Mouse (Mus musculus): ENCODE measurements around the gene Ephx1. TPM values are rescaled to one million over a fixed set of nuclear protein-coding genes. Genes with fewer than 3 reads are reported as not detected.
"Not testable (repeated sequence)": the region's sequence is repeated elsewhere in the genome, so short reads cannot be mapped to it uniquely, and the experiment has no call there.

Ephx1 gene
- polyA plus RNA-seq, 1 experiment from 2014 or later = 6.0 TPM

DNA sequence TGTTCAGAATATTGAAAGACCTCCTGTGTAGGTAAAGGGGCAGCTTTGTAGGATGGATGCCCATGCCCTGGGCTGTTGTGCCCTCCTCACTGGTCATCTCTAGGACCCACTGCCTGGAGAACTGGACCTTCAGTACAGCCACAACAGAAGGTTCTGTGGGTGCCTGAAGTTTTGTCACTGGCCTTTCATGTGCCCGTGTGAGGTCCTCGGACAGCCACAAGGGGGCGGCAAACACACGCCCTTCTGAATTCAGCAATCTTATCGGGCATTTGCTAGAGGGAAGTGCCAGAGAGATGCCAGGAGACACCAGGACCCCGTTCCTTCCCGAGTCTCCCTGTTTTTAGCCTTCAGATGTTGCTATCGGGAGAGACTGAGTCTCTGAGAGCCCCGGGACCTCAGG is 32.9 kb downstream of the Ephx1 start:
- Histone ChIP-seq H3K4me2 (peak overlapping the region; percentile 28; the same call in 1 of the 2 replicates), H3K4me3 (no peak overlapping the region)

DNA sequence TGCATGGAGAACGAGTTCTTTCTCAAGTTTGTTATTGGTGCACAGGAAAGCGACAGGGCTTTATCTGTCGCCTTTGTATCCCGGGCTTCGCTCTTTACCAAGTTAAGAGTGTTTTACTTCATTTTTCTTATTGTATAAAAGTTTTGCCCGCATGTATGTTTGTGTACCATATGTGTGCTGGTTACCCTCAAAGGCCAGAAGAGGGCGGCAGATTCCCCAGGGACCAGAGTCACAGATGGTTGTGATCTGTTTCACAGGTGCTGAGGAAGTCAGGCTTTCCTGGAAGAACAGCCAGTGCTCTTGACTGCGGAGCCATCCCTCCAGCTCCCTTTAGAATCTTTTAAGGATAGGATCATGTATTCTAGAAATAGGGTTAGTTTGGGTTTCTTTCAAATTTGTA is 34.0 kb downstream of the Ephx1 start:
- Histone ChIP-seq H3K9me3 (no peaks in the 10 kb centered on the region), H3K27ac (no peak overlapping the region), H3K36me3 (replicated peaks) (no peaks in the 10 kb centered on the region), H3K27me3 (replicated peaks) (no peaks in the 10 kb centered on the region), H3K4me2 (no peak overlapping the region), H3K4me3 (no peak overlapping the region), H3K4me1 (0 out of 2 replicates have a peak, but pooled peaks cover 2% of the 10 kb centered on the region), H3K9ac (no peak overlapping the region)
- no peak for ATAC-seq (replicated peaks)
- WGBS = 92% methylated on average over 8 of the region's 8 CpGs

More for the DNA sequence above, 32.9 kb downstream of the Ephx1 start:
- no peaks in the 10 kb centered on the region for H3K36me3 ChIP-seq (replicated peaks)
- H3K27ac ChIP-seq = no peak overlapping the region
- H3K27me3 ChIP-seq (replicated peaks) = no peaks in the 10 kb centered on the region
- H3K4me1 ChIP-seq = 0 out of 2 replicates have a peak, but pooled peaks cover 2% of the 10 kb centered on the region
- 1% methylated on average over 9 of the region's 9 CpGs for WGBS
- H3K9me3 ChIP-seq = no peaks in the 10 kb centered on the region
- no peak overlapping the region; the same call in 1 of the 2 replicates for H3K9ac ChIP-seq
- no peak for ATAC-seq (replicated peaks)

DNA sequence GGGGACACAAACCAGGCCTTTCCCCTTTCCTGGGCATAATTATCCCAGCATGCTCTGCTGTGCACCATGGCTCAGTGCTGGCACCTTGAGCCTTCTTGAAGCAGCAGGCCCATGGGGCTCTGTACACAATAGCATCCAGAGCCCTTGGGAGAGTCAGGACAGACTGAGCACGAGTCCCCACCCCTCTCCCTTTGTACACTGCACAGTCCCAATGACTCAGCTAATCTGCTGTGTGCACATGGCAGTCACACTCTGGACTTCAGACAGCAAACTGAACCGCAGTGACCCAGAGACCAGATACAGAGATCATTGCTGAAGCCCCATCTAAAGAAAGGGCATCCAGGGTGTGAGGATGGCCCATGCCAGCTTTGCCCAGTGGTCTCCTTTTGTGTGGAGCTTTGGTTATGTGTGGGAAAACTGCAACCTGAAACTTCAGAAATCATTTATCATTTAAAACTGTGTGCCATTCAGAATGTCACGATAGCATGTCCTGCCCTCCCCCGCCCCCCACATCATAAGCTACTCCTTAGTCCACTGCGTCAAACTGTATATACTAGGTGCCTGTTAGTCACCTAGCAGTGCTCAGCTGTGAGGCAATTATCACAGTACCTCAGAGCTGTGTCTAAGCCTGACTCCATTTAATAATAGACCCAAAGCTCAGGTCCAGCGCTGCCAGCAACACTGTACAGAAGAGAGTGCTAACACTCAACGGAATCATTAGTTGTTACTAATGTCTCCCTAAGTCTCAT is 39.2 kb downstream of the Ephx1 start:
- not testable (repeated sequence) for H3K27me3 ChIP-seq (replicated peaks); H3K4me2 ChIP-seq; H3K27ac ChIP-seq; H3K4me3 ChIP-seq; H3K4me1 ChIP-seq; H3K9me3 ChIP-seq; ATAC-seq (replicated peaks); H3K36me3 ChIP-seq (replicated peaks); H3K9ac ChIP-seq
- 80% methylated on average over 7 of the region's 7 CpGs for WGBS

DNA sequence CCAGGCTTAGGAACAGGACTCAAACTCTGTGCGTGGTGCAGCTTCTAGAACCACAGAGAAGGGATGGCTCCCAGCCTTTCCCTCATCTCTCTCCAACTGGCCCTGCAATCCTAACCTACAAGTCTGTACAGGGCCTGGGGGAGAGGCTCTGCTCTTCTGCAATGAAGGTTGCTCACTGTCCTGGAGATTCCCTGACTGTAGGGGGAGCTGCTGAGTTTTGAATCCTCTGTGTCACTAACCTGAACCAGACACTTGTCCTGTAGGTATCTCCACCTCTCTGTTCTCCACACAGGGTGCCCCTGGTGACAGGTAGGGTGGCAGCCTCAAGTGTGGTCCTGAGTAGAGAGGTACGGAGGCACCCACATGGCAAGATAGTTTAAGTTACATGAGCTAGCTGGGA is 40.2 kb downstream of the Ephx1 start:
- Histone ChIP-seq H3K4me2 (no peak overlapping the region), H3K4me3 (no peak overlapping the region), H3K4me1 (no peaks in the 10 kb centered on the region), H3K27me3 (replicated peaks) (no peaks in the 10 kb centered on the region), H3K36me3 (replicated peaks) (no peaks in the 10 kb centered on the region), H3K9ac (no peak overlapping the region), H3K9me3 (no peaks in the 10 kb centered on the region), H3K27ac (no peak overlapping the region)
- 72% methylated on average over 2 of the region's 2 CpGs for WGBS
- no peak for ATAC-seq (replicated peaks)

GRCm38 (mm10) chr1:180979484-180980251 is 41.0 kb downstream of the Ephx1 start:
- no peak for ATAC-seq (replicated peaks)
- Histone ChIP-seq H3K4me1 (no peaks in the 10 kb centered on the region), H3K36me3 (replicated peaks) (no peaks in the 10 kb centered on the region), H3K9me3 (no peaks in the 10 kb centered on the region), H3K27me3 (replicated peaks) (no peaks in the 10 kb centered on the region), H3K27ac (no peak overlapping the region), H3K4me3 (no peak overlapping the region), H3K9ac (no peak overlapping the region), H3K4me2 (no peak overlapping the region)
- WGBS = 84% methylated on average over 24 of the region's 24 CpGs

GRCm38 (mm10) chr1:180976110-180976679 is 44.5 kb downstream of the Ephx1 start:
- 69% methylated on average over 4 of the region's 4 CpGs for WGBS
- H3K4me2 ChIP-seq = no peak overlapping the region
- no peaks in the 10 kb centered on the region for H3K27me3 ChIP-seq (replicated peaks)
- H3K9ac ChIP-seq = no peak overlapping the region
- no peaks in the 10 kb centered on the region for H3K36me3 ChIP-seq (replicated peaks)
- no peaks in the 10 kb centered on the region for H3K4me1 ChIP-seq
- no peak overlapping the region for H3K27ac ChIP-seq
- no peaks in the 10 kb centered on the region for H3K9me3 ChIP-seq
- ATAC-seq (replicated peaks) = no peak
- H3K4me3 ChIP-seq = no peak overlapping the region

- Histone ChIP-seq H3K9me3 (no peaks in the 10 kb centered on the region), H3K36me3 (replicated peaks) (no peaks in the 10 kb centered on the region), H3K9ac (no peak overlapping the region), H3K4me3 (no peak overlapping the region), H3K4me2 (no peak overlapping the region), H3K27me3 (replicated peaks) (no peaks in the 10 kb centered on the region), H3K27ac (no peak overlapping the region), H3K4me1 (no peaks in the 10 kb centered on the region)
- WGBS = 63% methylated on average over 14 of the region's 14 CpGs
- peak; percentile 63; the same call in 1 of the 2 replicates for ATAC-seq (replicated peaks)
These were observed 46.5 kb downstream of the Ephx1 start for GRCm38 (mm10) chr1:180974126-180974746.

GRCm38 (mm10) chr1:180972941-180973340 is 47.8 kb downstream of the Ephx1 start:
- Histone ChIP-seq H3K9me3 (no peaks in the 10 kb centered on the region), H3K4me3 (no peak overlapping the region), H3K27me3 (replicated peaks) (no peaks in the 10 kb centered on the region), H3K27ac (no peak overlapping the region), H3K9ac (no peak overlapping the region), H3K36me3 (replicated peaks) (no peaks in the 10 kb centered on the region), H3K4me2 (no peak overlapping the region), H3K4me1 (no peaks in the 10 kb centered on the region)
- no peak for ATAC-seq (replicated peaks)
- WGBS = 60% methylated on average over 11 of the region's 11 CpGs

DNA sequence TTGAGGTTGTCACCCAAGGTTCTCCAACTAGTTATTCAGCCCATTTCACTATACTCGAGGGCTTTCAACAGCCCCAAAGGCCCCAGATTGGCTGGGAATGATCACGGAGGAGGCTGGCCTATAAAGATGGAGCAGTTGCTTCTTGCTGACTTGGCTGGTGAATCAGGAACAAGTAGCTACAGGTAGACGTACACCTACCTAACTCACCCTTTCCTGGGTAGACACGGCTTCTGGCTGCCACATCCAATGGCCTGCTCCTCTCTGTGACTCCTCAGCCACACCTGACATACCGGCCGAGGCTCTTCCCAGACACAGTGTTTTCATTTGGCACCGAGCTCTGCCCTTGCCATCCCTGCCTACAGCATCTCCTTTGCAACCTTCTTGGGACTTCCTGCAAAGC is 53.4 kb downstream of the Ephx1 start:
- no peak overlapping the region for H3K27ac ChIP-seq
- no peak for ATAC-seq (replicated peaks)
- WGBS = 89% methylated on average over 7 of the region's 7 CpGs
- no peak overlapping the region for H3K4me3 ChIP-seq
- H3K36me3 ChIP-seq (replicated peaks) = no peaks in the 10 kb centered on the region
- no peaks in the 10 kb centered on the region for H3K4me1 ChIP-seq
- no peaks in the 10 kb centered on the region for H3K9me3 ChIP-seq
- no peak overlapping the region for H3K4me2 ChIP-seq
- H3K9ac ChIP-seq = no peak overlapping the region
- H3K27me3 ChIP-seq (replicated peaks) = no peaks in the 10 kb centered on the region

DNA sequence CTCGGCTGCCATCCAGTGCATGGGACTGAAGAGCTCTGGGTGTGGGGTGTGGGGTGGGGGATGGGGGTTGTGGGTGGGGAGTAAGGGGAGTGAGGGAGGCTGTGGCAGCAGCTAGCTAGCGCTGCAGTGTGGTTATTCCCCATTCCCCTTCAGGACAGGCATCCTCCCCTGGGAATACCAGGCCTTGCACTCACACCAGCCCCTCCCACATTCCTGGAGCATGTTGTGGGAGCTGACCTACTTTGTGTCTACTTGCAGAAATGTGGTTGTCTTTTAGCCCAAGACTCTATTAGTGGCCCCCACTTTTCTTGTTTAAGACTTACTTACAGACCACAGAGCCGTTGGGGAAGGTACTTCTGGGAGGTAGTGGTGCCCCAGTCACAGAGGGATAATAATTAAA is 54.2 kb downstream of the Ephx1 start:
- ATAC-seq (replicated peaks) = no peak
- Histone ChIP-seq H3K4me1 (no peaks in the 10 kb centered on the region), H3K9me3 (no peaks in the 10 kb centered on the region), H3K4me3 (no peak overlapping the region), H3K9ac (no peak overlapping the region), H3K4me2 (no peak overlapping the region), H3K27ac (no peak overlapping the region), H3K36me3 (replicated peaks) (no peaks in the 10 kb centered on the region), H3K27me3 (replicated peaks) (no peaks in the 10 kb centered on the region)
- 66% methylated on average over 3 of the region's 3 CpGs for WGBS

DNA sequence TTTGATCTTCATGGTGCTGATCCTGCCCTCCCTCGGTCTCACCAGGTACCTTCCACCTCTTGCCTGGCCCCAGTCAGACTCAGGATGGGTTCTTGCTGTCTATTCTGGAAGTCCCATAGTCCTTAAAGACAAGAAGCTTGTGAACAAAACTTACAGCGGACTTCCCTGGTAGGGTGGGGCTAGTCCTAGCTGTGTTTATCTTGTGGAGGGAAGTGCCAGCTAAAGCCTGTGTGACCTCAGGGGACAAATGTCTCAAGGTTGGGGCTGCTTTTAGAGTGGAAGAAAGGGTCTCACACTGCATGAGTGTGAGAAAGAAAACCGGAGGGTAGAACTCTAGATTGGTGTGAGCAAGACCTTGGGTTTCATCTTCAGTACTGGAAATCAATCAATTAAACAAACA is 54.9 kb downstream of the Ephx1 start:
- H3K9ac ChIP-seq = no peak overlapping the region
- H3K4me3 ChIP-seq = no peak overlapping the region
- no peaks in the 10 kb centered on the region for H3K27me3 ChIP-seq (replicated peaks)
- no peaks in the 10 kb centered on the region for H3K9me3 ChIP-seq
- H3K4me2 ChIP-seq = no peak overlapping the region
- H3K36me3 ChIP-seq (replicated peaks) = no peaks in the 10 kb centered on the region
- no peak overlapping the region for H3K27ac ChIP-seq
- no peak for ATAC-seq (replicated peaks)
- WGBS = 87% methylated on average over 3 of the region's 3 CpGs
- H3K4me1 ChIP-seq = no peaks in the 10 kb centered on the region

DNA sequence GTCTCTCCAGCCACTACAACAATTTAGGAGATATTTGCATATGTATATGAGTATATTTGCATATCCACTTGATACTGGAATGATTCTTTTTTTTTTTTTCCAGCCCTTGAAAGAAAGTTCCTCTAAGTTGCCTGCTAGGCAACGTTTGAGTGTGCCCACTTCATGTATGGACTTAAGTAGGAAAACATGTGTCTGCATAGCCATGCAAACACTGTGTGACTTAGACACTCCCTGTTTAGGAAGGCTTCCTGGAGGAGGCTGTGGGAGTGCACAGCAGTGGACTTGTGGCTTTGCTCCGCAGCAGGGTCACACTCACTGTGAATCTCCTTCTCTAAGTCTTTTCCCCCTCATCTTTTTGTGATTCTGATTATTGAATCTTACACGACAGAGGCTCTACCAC is 61.9 kb downstream of the Ephx1 start:
- H3K27me3 ChIP-seq (replicated peaks) = no peaks in the 10 kb centered on the region
- no peaks in the 10 kb centered on the region for H3K4me1 ChIP-seq
- H3K4me2 ChIP-seq = no peak overlapping the region
- no peak overlapping the region for H3K4me3 ChIP-seq
- no peak overlapping the region for H3K27ac ChIP-seq
- H3K9ac ChIP-seq = no peak overlapping the region
- WGBS = 56% methylated on average over 3 of the region's 3 CpGs
- no peaks in the 10 kb centered on the region for H3K36me3 ChIP-seq (replicated peaks)
- no peak for ATAC-seq (replicated peaks)
- H3K9me3 ChIP-seq = no peaks in the 10 kb centered on the region
